Mouse (Mus musculus) NIH3T3 (cell line): ENCODE data around the gene Vmn2r28.
"Not testable (repeated sequence)": the region's sequence is repeated elsewhere in the genome, so short reads cannot be mapped to it uniquely, and the experiment has no call there.

Experiments
- DNase-seq: peaks from one replicate; pipeline ENCODE4 v3.0.0-alpha.2; 2012; ENCODE audit warnings: low read depth

Vmn2r28 gene

DNA sequence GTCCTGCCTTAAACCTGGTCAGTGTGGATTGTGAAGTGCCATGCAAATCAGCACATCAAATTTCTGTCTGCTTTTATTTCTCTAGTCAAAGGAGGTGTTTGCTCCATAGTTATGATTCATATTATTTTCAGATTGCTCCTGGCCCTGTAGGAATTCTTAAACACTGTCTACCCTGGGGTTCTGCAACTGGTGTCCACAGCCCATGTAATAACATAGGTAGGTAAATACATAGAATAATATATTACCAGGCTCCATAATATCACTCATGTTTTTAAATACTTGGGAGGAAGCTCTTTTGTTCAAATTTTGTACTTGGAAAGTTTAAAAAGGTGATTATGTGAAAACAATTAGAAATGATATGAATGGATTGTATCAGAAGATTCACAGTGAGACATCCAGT lies at the start of gene Vmn2r28:
Vmn2r28 (minus strand) TSS at position 101 of the 400 bp plus-strand sequence.
- DNase-seq = not testable (repeated sequence)

DNA sequence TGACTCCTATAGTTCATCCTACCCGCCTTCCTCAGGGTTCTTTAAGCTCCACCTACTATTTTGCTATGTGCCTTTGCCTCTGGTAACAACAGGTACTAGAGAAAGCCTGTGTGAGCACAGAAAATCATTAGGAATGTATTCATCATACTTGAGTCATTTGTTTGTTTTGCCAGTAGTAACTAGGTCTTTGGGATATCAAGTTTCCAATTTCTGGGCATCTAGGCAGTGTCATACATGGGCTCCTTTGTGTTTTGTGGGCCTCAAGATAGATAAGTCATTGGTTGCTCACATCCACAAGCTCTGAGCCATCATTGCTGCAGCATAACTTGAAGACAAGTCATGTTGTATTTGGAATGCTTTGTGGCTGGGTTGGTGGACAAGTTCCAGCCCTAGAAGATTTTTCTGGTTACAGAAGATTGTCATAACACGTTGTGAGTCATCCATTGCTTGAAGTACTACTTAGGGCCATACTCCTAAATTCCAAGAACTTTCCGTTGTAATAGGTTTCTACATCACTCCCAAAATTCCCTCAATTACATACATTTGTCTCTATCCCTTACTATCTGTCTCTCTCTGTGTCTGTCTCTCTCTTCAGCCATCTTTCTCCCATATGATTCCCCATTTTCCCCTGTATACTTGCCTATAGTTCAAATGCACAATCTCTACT lies 47.1 kb upstream of the Vmn2r28 start:
- DNase-seq = peak; percentile 74

- DNase-seq = no peak
These were observed 37.1 kb downstream of the Vmn2r28 start, which contains the start of gene Vmn1r59 for GRCm38 (mm10) chr7:5456674-5457073. Vmn1r59 (minus strand) TSS chr7:5456774.

GRCm38 (mm10) chr7:5454011-5454410 lies 39.7 kb downstream of the Vmn2r28 start:
- peak; percentile 67 for DNase-seq

DNA sequence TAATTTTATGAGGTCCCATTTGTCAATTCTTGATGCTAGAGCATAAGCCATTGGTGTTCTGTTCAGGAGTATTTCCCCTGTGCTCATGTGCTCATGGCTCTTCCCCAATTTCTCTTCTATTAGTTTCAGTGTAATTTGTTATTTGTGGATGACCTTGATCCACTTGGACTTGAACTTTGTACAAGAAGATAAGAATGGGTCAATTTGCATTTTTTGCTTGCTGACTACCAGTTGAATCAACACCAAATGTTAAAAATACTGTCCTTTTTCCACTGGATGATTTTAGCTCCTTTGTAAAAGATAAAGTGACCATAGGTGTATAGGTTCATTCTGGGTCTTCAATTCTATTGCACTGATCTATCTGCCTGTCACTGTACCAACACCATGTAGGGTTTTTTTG lies 45.1 kb downstream of the Vmn2r28 start:
- DNase-seq = no peak
